Mouse (Mus musculus) bone marrow macrophage, adult 2 months (primary cell): ENCODE measurements around the gene March1.

ENCODE experiments used
- CTCF ChIP-seq: IDR thresholded peaks from 2 replicates; pipeline ENCODE4 v1.5.1; 2012; ENCODE audit warnings: low read depth, mild to moderate bottlenecking, low read length, moderate library complexity
- POLR2A ChIP-seq: IDR thresholded peaks from 2 replicates; pipeline ENCODE4 v1.6.1; 2012; ENCODE audit warnings: mild to moderate bottlenecking, low read depth, low read length, borderline replicate concordance

DNA sequence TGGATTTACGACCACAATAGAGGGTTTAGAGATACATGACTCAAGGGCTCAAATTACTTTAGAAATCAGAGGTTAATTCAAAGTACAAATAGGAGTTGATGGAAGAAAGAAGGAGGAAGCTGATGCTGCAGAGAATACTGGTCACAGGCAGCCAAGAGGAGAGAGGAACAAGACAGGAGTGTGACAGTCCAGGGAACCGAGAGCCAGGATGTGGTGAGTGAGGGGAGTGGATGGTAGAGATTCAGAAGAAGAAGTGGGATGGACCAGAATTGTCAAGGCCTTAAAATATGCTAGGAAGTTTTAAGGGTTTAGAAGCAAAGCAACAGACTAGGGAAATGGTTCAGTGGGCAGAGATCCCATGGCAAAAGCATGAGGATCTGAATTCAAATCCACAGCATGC, 771.0 kb downstream of the March1 start:
- no peak for TF ChIP-seq CTCF
- TF ChIP-seq POLR2A: no peak
